Mouse (Mus musculus): ENCODE data around the gene Ube2i. TPM values are rescaled to one million over a fixed set of nuclear protein-coding genes. Genes with fewer than 3 reads are reported as not detected.

Ube2i gene
- 113 and 132 TPM in 2 replicates for polyA plus RNA-seq (2012; rRNA removed)

GRCm38 (mm10) chr17:25274571-25275346, at the start of gene Ube2i:
Gene Ube2i, minus strand, starts transcription at chr17:25274622.
- 90% methylated on average over 9 of the region's 9 CpGs for WGBS
- no peak for DNase-seq (ENCODE audit: low read depth, low spot score)

- 8% methylated on average over 2 of the region's 2 CpGs for WGBS
- DNase-seq (ENCODE audit: low read depth, low spot score) = no peak
Measured at GRCm38 (mm10) chr17:25322930-25323329, 48.5 kb upstream of the Ube2i start.

DNA sequence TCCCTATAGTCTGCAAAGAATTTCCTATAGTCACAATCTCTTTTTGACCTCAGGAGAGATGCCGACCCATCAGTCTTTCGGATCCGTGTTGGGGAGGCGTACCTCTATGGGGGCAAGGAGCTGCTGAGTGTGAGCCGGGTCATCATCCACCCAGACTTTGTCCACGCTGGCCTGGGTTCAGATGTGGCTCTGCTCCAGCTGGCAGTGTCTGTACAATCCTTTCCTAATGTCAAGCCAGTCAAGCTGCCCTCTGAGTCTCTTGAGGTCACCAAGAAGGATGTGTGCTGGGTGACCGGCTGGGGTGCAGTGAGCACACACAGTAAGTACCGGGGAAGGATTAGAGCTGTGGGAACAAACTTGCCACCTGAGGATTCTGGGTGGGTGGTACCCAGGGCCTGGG, 46.4 kb upstream of the Ube2i start:
- no peak for DNase-seq (ENCODE audit: low read depth, low spot score)
- whole genome bisulfite sequencing = 85% methylated on average over 8 of the region's 8 CpGs

- no peak for DNase-seq (ENCODE audit: low read depth, low spot score)
- 64% methylated on average over 5 of the region's 5 CpGs for whole genome bisulfite sequencing
Measured at GRCm38 (mm10) chr17:25318354-25318753, 43.9 kb upstream of the Ube2i start, which contains the start of gene Prss29. Gene Prss29, plus strand, starts transcription at chr17:25318654.

GRCm38 (mm10) chr17:25308346-25308745, 33.9 kb upstream of the Ube2i start, which contains the start of gene Prss28:
Gene Prss28, plus strand, starts transcription at chr17:25308646.
- 52% methylated on average over 4 of the region's 4 CpGs for WGBS
- no peak for DNase-seq (ENCODE audit: low read depth, low spot score)

DNA sequence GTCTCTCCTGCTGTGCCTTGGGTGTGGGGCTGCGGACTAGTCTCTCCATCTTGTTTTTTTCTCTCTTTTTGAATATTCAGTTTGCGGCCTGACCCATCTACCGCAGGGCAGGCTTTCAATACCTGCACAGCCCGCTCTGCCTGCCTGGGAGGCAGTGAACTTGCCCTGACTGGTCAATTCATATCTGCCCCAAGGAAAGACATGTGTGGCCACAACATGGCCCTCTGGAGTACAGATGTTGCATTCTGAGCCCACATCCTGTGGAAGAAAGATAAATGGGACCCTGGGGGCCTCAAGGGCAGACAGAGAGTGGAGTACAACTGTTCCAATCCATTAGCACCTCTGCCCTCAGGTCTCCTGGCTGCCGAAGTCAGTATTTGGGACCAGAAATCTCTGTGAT, 23.7 kb upstream of the Ube2i start, which contains the start of gene Prss34:
Gene Prss34, plus strand, starts transcription at position 301 of the 400 bp plus-strand sequence.
- DNase-seq (ENCODE audit: low read depth, low spot score) = no peak
- WGBS = 79% methylated on average over 5 of the region's 5 CpGs

GRCm38 (mm10) chr17:25294111-25294510, 19.7 kb upstream of the Ube2i start:
- no peak for DNase-seq (ENCODE audit: low read depth, low spot score)
- 54% methylated on average over 1 of the region's 1 CpGs for WGBS

- 64% methylated on average over 5 of the region's 5 CpGs for WGBS
- DNase-seq (ENCODE audit: low read depth, low spot score) = no peak
Measured at GRCm38 (mm10) chr17:25293495-25293894, 19.1 kb upstream of the Ube2i start.

DNA sequence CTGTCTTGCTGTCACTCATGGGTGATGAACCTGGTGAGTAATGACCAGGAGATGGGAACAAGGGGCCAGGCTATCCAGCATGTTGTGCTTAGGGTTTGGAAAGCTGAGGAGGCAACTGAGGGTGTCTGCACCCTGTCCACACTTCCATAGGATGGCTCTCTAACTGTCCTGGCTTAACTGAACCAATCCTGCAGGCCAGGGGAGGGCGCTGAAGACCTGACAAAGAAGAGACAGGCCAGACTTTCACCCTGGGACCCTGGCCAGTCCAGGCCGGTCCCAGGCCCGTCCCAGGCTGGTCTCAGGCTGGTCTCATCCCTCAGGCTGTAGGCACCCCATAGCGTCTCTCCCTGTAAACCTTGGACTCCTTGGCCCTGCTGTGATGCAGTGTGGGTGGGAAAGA, 16.0 kb upstream of the Ube2i start:
- WGBS = 28% methylated on average over 4 of the region's 4 CpGs
- no peak for DNase-seq (ENCODE audit: low read depth, low spot score)

DNA sequence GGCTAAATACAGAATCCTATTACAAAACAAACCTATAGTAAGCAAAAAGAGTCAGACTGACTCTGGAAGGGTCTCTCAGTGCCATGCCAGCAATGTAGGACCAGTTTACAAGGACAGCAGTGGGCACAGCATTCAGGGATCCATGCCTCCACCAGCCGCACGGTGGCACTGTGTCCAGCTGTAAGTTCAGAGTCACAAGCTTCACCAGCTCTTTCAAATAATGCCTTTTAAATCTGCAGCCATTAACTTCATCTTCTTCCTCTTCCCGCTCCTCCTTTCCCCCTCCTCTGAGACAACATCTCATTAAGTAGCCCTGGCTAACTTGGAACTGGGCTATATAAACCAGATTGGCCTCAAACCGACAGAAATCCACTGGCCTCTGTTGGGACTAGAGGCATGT, 14.4 kb upstream of the Ube2i start:
- no peak for DNase-seq (ENCODE audit: low read depth, low spot score)
- WGBS = 9% methylated on average over 4 of the region's 4 CpGs

- DNase-seq (ENCODE audit: low read depth, low spot score) = peak; percentile 76
- 16% methylated on average over 3 of the region's 3 CpGs for WGBS
Measured at GRCm38 (mm10) chr17:25285033-25285432, 10.6 kb upstream of the Ube2i start.

DNA sequence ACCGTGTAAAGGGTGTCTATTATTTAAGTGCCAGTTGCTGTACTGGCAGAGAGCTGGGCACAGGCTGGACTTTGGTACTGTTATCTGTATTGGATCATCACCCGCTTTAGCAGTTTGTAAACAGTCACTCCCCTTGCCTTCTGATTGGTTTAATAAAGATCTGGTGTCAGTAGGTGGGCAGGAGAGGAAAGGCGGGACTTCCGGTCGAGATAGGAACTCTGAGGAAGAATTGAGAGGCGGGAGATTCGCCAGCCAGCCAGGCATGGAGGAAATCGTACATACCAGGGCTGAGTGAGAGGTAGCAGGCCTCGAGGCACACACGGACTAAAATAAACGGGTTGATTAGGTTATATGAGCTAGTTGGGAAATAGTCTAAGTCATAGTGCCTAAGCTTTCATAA, 7.7 kb upstream of the Ube2i start:
- 10% methylated on average over 11 of the region's 11 CpGs for WGBS

DNA sequence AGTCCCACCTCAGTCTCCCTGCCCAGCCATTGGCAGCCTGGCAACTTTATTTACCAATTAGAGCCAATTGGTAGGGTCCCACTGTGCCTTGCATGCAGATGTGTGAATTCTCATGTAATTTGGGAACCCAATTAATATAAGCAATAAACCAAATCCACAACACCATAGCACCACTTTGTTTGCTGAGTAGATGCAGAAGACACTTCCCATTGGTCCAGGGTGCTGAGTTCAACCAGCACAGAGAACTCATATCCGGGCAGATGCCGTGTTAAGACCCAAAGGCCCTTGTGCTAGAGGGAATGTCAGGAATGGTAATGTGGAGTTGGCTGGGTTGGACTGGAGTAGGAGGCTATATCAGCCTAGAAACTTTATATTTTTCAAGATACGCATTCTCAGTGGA, 1.4 kb upstream of the Ube2i start:
- DNase-seq (ENCODE audit: low read depth, low spot score) = no peak
- WGBS = 95% methylated on average over 3 of the region's 3 CpGs

More for the DNA sequence above, 7.7 kb upstream of the Ube2i start:
- DNase-seq (ENCODE audit: low read depth, low spot score) = peak; percentile 90

- WGBS = under 1% methylated on average over 45 of the region's 45 CpGs
Measured at GRCm38 (mm10) chr17:25273706-25274501, 518 bp downstream of the Ube2i start.

GRCm38 (mm10) chr17:25272951-25273705, 1.3 kb downstream of the Ube2i start:
- under 1% methylated on average over 86 of the region's 92 CpGs for WGBS
- DNase-seq (ENCODE audit: low read depth, low spot score) = peak; percentile 67

More at GRCm38 (mm10) chr17:25273706-25274501, 518 bp downstream of the Ube2i start:
- DNase-seq (ENCODE audit: low read depth, low spot score) = peak; percentile 96

GRCm38 (mm10) chr17:25272326-25272725, 2.1 kb downstream of the Ube2i start:
- no peak for DNase-seq (ENCODE audit: low read depth, low spot score)
- under 1% methylated on average over 10 of the region's 10 CpGs for WGBS

- 43% methylated on average over 2 of the region's 2 CpGs for WGBS
- DNase-seq (ENCODE audit: low read depth, low spot score) = no peak
Measured at GRCm38 (mm10) chr17:25270795-25271335, 3.6 kb downstream of the Ube2i start.

- no peak for DNase-seq (ENCODE audit: low read depth, low spot score)
- WGBS = 48% methylated on average over 3 of the region's 3 CpGs
Measured at GRCm38 (mm10) chr17:25264453-25264852, 10.0 kb downstream of the Ube2i start.

DNA sequence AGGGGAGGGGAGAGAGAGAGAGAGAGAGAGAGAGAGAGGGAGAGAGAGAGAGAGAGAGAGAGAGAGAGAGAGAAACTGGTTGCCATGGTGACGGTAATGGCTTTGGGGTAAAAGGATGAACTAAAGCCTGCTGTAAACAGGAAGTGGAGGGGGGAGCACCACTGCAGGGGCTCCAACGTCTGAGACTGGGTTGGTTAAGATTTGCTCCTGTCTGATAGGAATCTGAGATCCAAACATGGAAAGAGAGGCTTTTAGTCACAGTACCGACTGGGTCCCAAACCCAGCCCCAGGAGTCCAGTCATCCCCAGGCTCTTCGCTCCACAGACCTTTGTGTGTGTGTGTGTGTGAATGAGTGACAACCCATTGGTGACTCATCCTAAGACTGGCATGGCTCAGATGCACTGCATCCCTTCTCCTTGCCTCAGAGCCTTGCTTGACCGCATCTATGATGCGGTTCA, 16.6 kb downstream of the Ube2i start:
- no peak for DNase-seq (ENCODE audit: low read depth, low spot score)

More for the DNA sequence above, 16.6 kb downstream of the Ube2i start:
- 54% methylated on average over 6 of the region's 6 CpGs for WGBS

Data from large intestine, adult 2 months (tissue).